Mouse (Mus musculus) thymus, adult 2 months (tissue): ENCODE data around the gene Ubtd1.

Source experiments
- CTCF ChIP-seq: fragments of 200-500 bp; IDR thresholded peaks from 2 replicates; pipeline ENCODE4 v1.5.1; 2012; ENCODE audit warnings: mild to moderate bottlenecking, control low read depth, low read length, moderate library complexity, borderline replicate concordance; ENCODE audit not compliant: control insufficient read depth, poor library complexity, insufficient read depth; ENCODE audit errors: extremely low read depth
- POLR2A ChIP-seq: fragments of 200-500 bp; IDR thresholded peaks from 2 replicates; pipeline ENCODE4 v1.6.1; 2012; ENCODE audit warnings: mild to moderate bottlenecking, low read length, control low read depth, moderate library complexity; ENCODE audit not compliant: control insufficient read depth, poor library complexity, insufficient read depth; ENCODE audit errors: extremely low read depth

DNA sequence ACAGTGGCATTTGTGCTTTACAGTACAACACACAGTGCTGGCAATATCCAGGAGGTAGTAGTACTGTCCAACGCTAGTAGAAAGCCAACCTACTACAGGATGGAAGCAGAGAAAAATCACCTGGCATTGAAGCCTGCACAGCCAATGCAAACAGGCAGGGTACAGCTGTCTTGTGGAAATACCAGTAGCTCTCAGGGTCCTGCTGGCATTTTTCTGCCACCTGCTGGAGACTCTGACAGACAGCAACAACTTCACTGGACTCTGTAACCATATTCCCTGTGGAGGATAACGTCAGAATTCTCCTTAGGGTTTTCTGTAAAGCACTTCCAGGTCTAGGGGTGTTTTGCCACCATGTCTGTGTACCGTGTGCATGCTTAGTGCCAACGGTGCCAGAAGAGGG is 29.3 kb upstream of the Ubtd1 start:
- TF ChIP-seq CTCF (no peak), POLR2A (no peak)
